Mouse (Mus musculus): ENCODE measurements around the gene Hspa1l.

- TF ChIP-seq TAL1 (IDR thresholded peaks at IDR 0.05; ENCODE audit: low read length) (no peak), GATA1 (IDR thresholded peaks at IDR 0.05; ENCODE audit: low read length) (no peak)
Measured at GRCm38 (mm10) chr17:34947606-34948005, 24.9 kb upstream of the Hspa1l start.

Data from erythroblast, embryonic 14.5 days (primary cell).